Mouse (Mus musculus): ENCODE data around the gene Trim13. TPM values are rescaled to one million over a fixed set of nuclear protein-coding genes. Genes with fewer than 3 reads are reported as not detected.

Gene Trim13
- polyA plus RNA-seq (2012; rRNA removed) (1.9 and 2.7 TPM in 2 replicates), polyA plus RNA-seq (2014; fragmentation: Nextera tagmentation; extraction: Ambion mirVana) (4.0 and 4.3 TPM in 2 replicates)

- Histone ChIP-seq H3K4me1 (replicated peaks; ENCODE audit: control insufficient read depth in 2 of 2, insufficient read depth in 2 of 2, low read length in 1 of 2) (peaks cover 8 to 18% of the 10 kb centered on the region in 2 experiments; a peak in 3 of 4 replicates), H3K4me3 (ENCODE audit: insufficient read depth in 1 of 2, low read depth in 2 of 2, low read length in 2 of 2) (peak within 1 kb of the TSS; percentile 77 to 95), H3K36me3 (replicated peaks; ENCODE audit: control insufficient read depth, insufficient read depth, low read depth) (no peaks in the 10 kb centered on the region; the same call in 1 of the 2 replicates), H3K27me3 (ENCODE audit: control insufficient read depth, insufficient read depth, low read length) (no peaks in the 10 kb centered on the region), H3K27ac (peak within 1 kb of the TSS; percentile 5; the same call in 1 of the 2 replicates), H3K9me3 (ENCODE audit: control insufficient read depth, low read length) (no peaks in the 10 kb centered on the region), H3K4me2 (ENCODE audit: low read depth) (peak within 1 kb of the TSS; percentile 72), H3K9ac (replicated peaks) (peak within 1 kb of the TSS; percentile 90)
- peak in 2 of 3 experiments; percentile 14 to 38 for DNase-seq (ENCODE audit: low read depth in 3 of 3, low spot score in 3 of 3)
- TF ChIP-seq EP300 (IDR thresholded peaks at IDR 0.05; ENCODE audit: low read depth) (no peak), CTCF (IDR thresholded peaks at IDR 0.05; ENCODE audit: low read depth) (no peak)
- WGBS (ENCODE audit: insufficient replicate concordance), result 17% methylated on average over 5 of the region's 5 CpGs
- peak; percentile 19; the same call in 1 of the 2 replicates for ATAC-seq (ENCODE audit: insufficient read depth)
Observed at GRCm38 (mm10) chr14:61597968-61598367, at the start of gene Trim13. Gene Trim13, plus strand, starts transcription at chr14:61598247.

- no peaks in the 10 kb centered on the region for H3K4me1 ChIP-seq (replicated peaks; ENCODE audit: control insufficient read depth in 2 of 2, insufficient read depth in 2 of 2, low read length in 1 of 2)
Observed at GRCm38 (mm10) chr14:61548614-61549013, 49.4 kb upstream of the Trim13 start.

GRCm38 (mm10) chr14:61555931-61556288 is 42.1 kb upstream of the Trim13 start:
- H3K36me3 ChIP-seq (replicated peaks; ENCODE audit: control insufficient read depth, insufficient read depth, low read depth), result no peaks in the 10 kb centered on the region
- peaks cover 2 to 6% of the 10 kb centered on the region in 2 experiments; a peak in 3 of 4 replicates for H3K4me1 ChIP-seq (replicated peaks; ENCODE audit: control insufficient read depth in 2 of 2, insufficient read depth in 2 of 2, low read length in 1 of 2)
- peak overlapping the region; percentile 100 for H3K4me2 ChIP-seq (ENCODE audit: low read depth)
- H3K27ac ChIP-seq, result peak overlapping the region; percentile 45; the same call in 1 of the 2 replicates
- TF ChIP-seq CTCF (IDR thresholded peaks at IDR 0.05; ENCODE audit: low read depth), result no peak
- no peak for TF ChIP-seq EP300 (IDR thresholded peaks at IDR 0.05; ENCODE audit: low read depth)
- peak overlapping the region; percentile 78 for H3K9ac ChIP-seq (replicated peaks)
- H3K4me3 ChIP-seq (ENCODE audit: insufficient read depth in 1 of 2, low read depth in 2 of 2, low read length in 2 of 2), result peak overlapping the region; percentile 78 to 82
- H3K9me3 ChIP-seq (ENCODE audit: control insufficient read depth, low read length), result no peaks in the 10 kb centered on the region
- DNase-seq (ENCODE audit: low read depth in 3 of 3, low spot score in 3 of 3) (no peak), ATAC-seq (ENCODE audit: insufficient read depth) (no peak)
- 0% methylated on average over 6 of the region's 6 CpGs for WGBS (ENCODE audit: insufficient replicate concordance)
- no peaks in the 10 kb centered on the region for H3K27me3 ChIP-seq (ENCODE audit: control insufficient read depth, insufficient read depth, low read length)

More at GRCm38 (mm10) chr14:61548614-61549013, 49.4 kb upstream of the Trim13 start:
- DNase-seq (ENCODE audit: low read depth in 3 of 3, low spot score in 3 of 3) (no peak), ATAC-seq (ENCODE audit: insufficient read depth) (no peak)
- no peaks in the 10 kb centered on the region for H3K9me3 ChIP-seq (ENCODE audit: control insufficient read depth, low read length)
- no peak overlapping the region for H3K27ac ChIP-seq
- H3K4me2 ChIP-seq (ENCODE audit: low read depth), result no peak overlapping the region
- H3K9ac ChIP-seq (replicated peaks), result no peak overlapping the region
- H3K36me3 ChIP-seq (replicated peaks; ENCODE audit: control insufficient read depth, insufficient read depth, low read depth), result no peaks in the 10 kb centered on the region
- no peak for TF ChIP-seq EP300 (IDR thresholded peaks at IDR 0.05; ENCODE audit: low read depth)
- no peak for TF ChIP-seq CTCF (IDR thresholded peaks at IDR 0.05; ENCODE audit: low read depth)
- 52% methylated on average over 1 of the region's 1 CpGs for WGBS (ENCODE audit: insufficient replicate concordance)
- H3K4me3 ChIP-seq (ENCODE audit: insufficient read depth in 1 of 2, low read depth in 2 of 2, low read length in 2 of 2), result no peak overlapping the region
- no peaks in the 10 kb centered on the region for H3K27me3 ChIP-seq (ENCODE audit: control insufficient read depth, insufficient read depth, low read length)

GRCm38 (mm10) chr14:61556289-61557147 is 41.5 kb upstream of the Trim13 start, which contains the start of gene Spryd7:
Gene Spryd7, minus strand, starts transcription at chr14:61556886.
- H3K9me3 ChIP-seq (ENCODE audit: control insufficient read depth, low read length), result no peaks in the 10 kb centered on the region
- H3K36me3 ChIP-seq (replicated peaks; ENCODE audit: control insufficient read depth, insufficient read depth, low read depth), result no peaks in the 10 kb centered on the region
- H3K4me1 ChIP-seq (replicated peaks; ENCODE audit: control insufficient read depth in 2 of 2, insufficient read depth in 2 of 2, low read length in 1 of 2), result peaks cover 2 to 6% of the 10 kb centered on the region in 2 experiments; a peak in 3 of 4 replicates
- ATAC-seq (ENCODE audit: insufficient read depth) (peak; percentile 97), DNase-seq (ENCODE audit: low read depth in 3 of 3, low spot score in 3 of 3) (peak; percentile 96 to 98 (median 97))
- TF ChIP-seq CTCF (IDR thresholded peaks at IDR 0.05; ENCODE audit: low read depth) (peak; percentile 32; the same call in 1 of the 2 replicates), EP300 (IDR thresholded peaks at IDR 0.05; ENCODE audit: low read depth) (no peak)
- peak within 1 kb of the TSS; percentile 78 for H3K9ac ChIP-seq (replicated peaks)
- under 1% methylated on average over 71 of the region's 72 CpGs for WGBS (ENCODE audit: insufficient replicate concordance)
- peak within 1 kb of the TSS; percentile 100 for H3K4me2 ChIP-seq (ENCODE audit: low read depth)
- peak within 1 kb of the TSS; percentile 78 to 82 for H3K4me3 ChIP-seq (ENCODE audit: insufficient read depth in 1 of 2, low read depth in 2 of 2, low read length in 2 of 2)
- peak within 1 kb of the TSS; percentile 45 for H3K27ac ChIP-seq
- H3K27me3 ChIP-seq (ENCODE audit: control insufficient read depth, insufficient read depth, low read length), result no peaks in the 10 kb centered on the region

GRCm38 (mm10) chr14:61558901-61559300 is 39.1 kb upstream of the Trim13 start:
- H3K9ac ChIP-seq (replicated peaks), result no peak overlapping the region
- ATAC-seq (ENCODE audit: insufficient read depth) (no peak), DNase-seq (ENCODE audit: low read depth in 3 of 3, low spot score in 3 of 3) (no peak)
- no peak overlapping the region for H3K4me3 ChIP-seq (ENCODE audit: insufficient read depth in 1 of 2, low read depth in 2 of 2, low read length in 2 of 2)
- no peak for TF ChIP-seq CTCF (IDR thresholded peaks at IDR 0.05; ENCODE audit: low read depth)
- TF ChIP-seq EP300 (IDR thresholded peaks at IDR 0.05; ENCODE audit: low read depth), result no peak
- H3K36me3 ChIP-seq (replicated peaks; ENCODE audit: control insufficient read depth, insufficient read depth, low read depth), result no peaks in the 10 kb centered on the region
- peaks cover 2 to 6% of the 10 kb centered on the region in 2 experiments; a peak in 3 of 4 replicates for H3K4me1 ChIP-seq (replicated peaks; ENCODE audit: control insufficient read depth in 2 of 2, insufficient read depth in 2 of 2, low read length in 1 of 2)
- WGBS (ENCODE audit: insufficient replicate concordance), result 71% methylated on average over 6 of the region's 6 CpGs
- no peak overlapping the region for H3K27ac ChIP-seq
- no peaks in the 10 kb centered on the region for H3K9me3 ChIP-seq (ENCODE audit: control insufficient read depth, low read length)
- H3K27me3 ChIP-seq (ENCODE audit: control insufficient read depth, insufficient read depth, low read length), result no peaks in the 10 kb centered on the region
- H3K4me2 ChIP-seq (ENCODE audit: low read depth), result no peak overlapping the region

Data from liver, embryonic 14.5 days (tissue).